In the genomic region with DNA sequence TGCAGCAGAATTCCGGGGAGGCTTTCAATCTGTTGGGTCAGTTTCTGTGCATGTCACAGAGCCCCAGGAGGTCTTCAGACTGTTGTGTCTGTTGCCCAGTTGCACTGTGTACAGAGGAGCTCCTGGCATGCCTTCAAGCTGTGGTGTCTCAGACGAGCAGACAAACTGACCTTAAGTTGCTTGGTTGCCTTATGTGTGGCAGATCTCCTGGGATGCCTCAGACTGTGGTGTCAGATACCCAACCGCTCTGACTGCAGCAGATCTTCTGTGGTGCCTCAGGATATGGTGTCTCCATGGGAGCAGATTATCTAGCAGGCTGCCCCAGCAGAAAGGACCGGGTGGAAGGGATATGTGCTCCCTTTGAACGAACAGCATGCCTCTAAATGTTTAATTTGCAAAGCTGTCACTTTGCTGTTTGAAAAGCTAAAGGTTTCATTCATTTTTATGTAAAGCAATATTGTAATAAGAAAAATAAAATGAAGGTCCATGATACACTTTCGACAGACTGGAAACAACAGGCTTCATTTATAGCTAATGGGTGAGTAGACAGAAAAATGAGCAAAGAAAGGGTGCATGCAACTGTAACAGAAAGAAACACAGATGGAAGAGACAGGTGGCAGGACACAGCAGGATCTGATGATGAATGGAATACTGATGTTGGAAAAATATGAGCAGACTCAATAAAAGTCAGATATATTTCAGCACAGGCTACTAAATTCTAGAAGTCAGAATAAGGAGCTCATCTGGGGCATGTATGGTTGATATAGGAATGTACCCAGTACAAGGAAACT, we compare ENCODE assay signal across 13 mouse cellular contexts.
DNase-seq lines count a peak whose midpoint lies in the region; ATAC-seq lines count a peak whose summit lies in the region.
"Had no signal": no experiment of that assay in that cellular context is flagged by ENCODE, and none has a peak within 500 bp of the region (broad histone marks: within the 10 kb centered on the region; RNA-seq: fewer than 3 reads in every experiment).

No protein-coding gene starts in this region.

- H3K9me3 ChIP-seq in midbrain, embryonic 12.5 days = no peaks in the 10 kb centered on the region
- H3K9me3 ChIP-seq in midbrain, embryonic 10.5 days (replicated peaks) = no peaks in the 10 kb centered on the region
- H3K9me3 ChIP-seq: lung, embryonic 15.5 days had no signal

- no peak overlapping the region for H3K27ac ChIP-seq in midbrain, embryonic 12.5 days (replicated peaks)
- no peak overlapping the region for H3K27ac ChIP-seq in midbrain, embryonic 10.5 days (replicated peaks)
- H3K27ac ChIP-seq: kidney, postnatal 0 days; lung, embryonic 15.5 days had no signal

- WGBS in midbrain, embryonic 12.5 days = 60% methylated on average over 6 of the region's 6 CpGs
- 65% methylated on average over 6 of the region's 6 CpGs for WGBS in midbrain, embryonic 10.5 days

- H3K9ac ChIP-seq in midbrain, embryonic 12.5 days (replicated peaks) = no peak overlapping the region
- H3K9ac ChIP-seq: lung, embryonic 15.5 days had no signal

- H3K4me1 ChIP-seq in midbrain, embryonic 12.5 days = no peaks in the 10 kb centered on the region
- H3K4me1 ChIP-seq in midbrain, embryonic 10.5 days = no peaks in the 10 kb centered on the region
- H3K4me1 ChIP-seq: lung, embryonic 15.5 days had no signal

- no peaks in the 10 kb centered on the region for H3K27me3 ChIP-seq in midbrain, embryonic 12.5 days
- H3K27me3 ChIP-seq in midbrain, embryonic 10.5 days (ENCODE audit: low read depth, poor library complexity, severe bottlenecking) = no peaks in the 10 kb centered on the region
- H3K27me3 ChIP-seq: lung, embryonic 15.5 days had no signal

- no peak overlapping the region for H3K4me3 ChIP-seq in midbrain, embryonic 12.5 days
- H3K4me3 ChIP-seq in midbrain, embryonic 10.5 days = no peak overlapping the region
- H3K4me3 ChIP-seq: lung, embryonic 15.5 days had no signal

- ATAC-seq in midbrain, embryonic 12.5 days (ENCODE audit: low FRiP score, low read depth) = peak; percentile 30; the same call in 1 of the 2 replicates
- ATAC-seq: CD4-positive, CD25-positive, alpha-beta regulatory T cell, adult 4 months had no signal

- no peak for DNase-seq in midbrain, embryonic 10.5 days (ENCODE audit: low spot score)
- DNase-seq in cerebellum, postnatal 14 days = peak; percentile 63 to 71
- DNase-seq in layer of hippocampus, adult 18-20 months (ENCODE audit: low spot score in 2 of 2) = peak; percentile 4 to 30
- DNase-seq in adrenal gland, adult 18-20 months (ENCODE audit: low spot score in 2 of 2) = no peak
- DNase-seq in thymus, postnatal 4 days = no peak
- DNase-seq in frontal cortex, postnatal 25 days (ENCODE audit: low spot score in 2 of 2) = no peak
- DNase-seq: adrenal gland, postnatal 25 days; heart, adult 11 months; thymus, adult 2 months had no signal

- H3K4me2 ChIP-seq in midbrain, embryonic 12.5 days (replicated peaks) = no peak overlapping the region
- H3K4me2 ChIP-seq: lung, embryonic 15.5 days had no signal

- H3K36me3 ChIP-seq in midbrain, embryonic 12.5 days = no peaks in the 10 kb centered on the region
- no peaks in the 10 kb centered on the region for H3K36me3 ChIP-seq in midbrain, embryonic 10.5 days
- H3K36me3 ChIP-seq: lung, embryonic 15.5 days had no signal

Comparison
In these comparisons a context has a peak if more than half of its experiments do, and no peak if none do; other contexts are left out.
1. DNase-seq: peak in cerebellum, postnatal 14 days (2 of 2) and layer of hippocampus, adult 18-20 months (2 of 2); none in midbrain, embryonic 10.5 days (single experiment), adrenal gland, adult 18-20 months (0 of 2), thymus, postnatal 4 days (single experiment) and frontal cortex, postnatal 25 days (0 of 2).